Mouse (Mus musculus) gastrocnemius, postnatal 4 days (tissue): ENCODE measurements at regions not wholly inside any gene's neighbourhood (a gene's known extent, or its start where the extent isn't known, plus 50 kb on each side); places are given as distances from the start of the nearest gene placed in this dataset.

ENCODE experiments used
- DNase-seq, 2 experiments: peaks; one replicate each; pipeline ENCODE4 v3.0.0; 2021 to 2022; ENCODE audit warnings: low spot score in 2 of 2, mixed read lengths in 2 of 2

- DNase-seq: no peak
Observed at GRCm38 (mm10) chr7:51281470-51281869, 229.4 kb upstream of the Ano5 start.

- peak in 1 of 2 experiments; percentile 30 for DNase-seq
Observed at GRCm38 (mm10) chr7:51300238-51300637, 210.6 kb upstream of the Ano5 start.

DNA sequence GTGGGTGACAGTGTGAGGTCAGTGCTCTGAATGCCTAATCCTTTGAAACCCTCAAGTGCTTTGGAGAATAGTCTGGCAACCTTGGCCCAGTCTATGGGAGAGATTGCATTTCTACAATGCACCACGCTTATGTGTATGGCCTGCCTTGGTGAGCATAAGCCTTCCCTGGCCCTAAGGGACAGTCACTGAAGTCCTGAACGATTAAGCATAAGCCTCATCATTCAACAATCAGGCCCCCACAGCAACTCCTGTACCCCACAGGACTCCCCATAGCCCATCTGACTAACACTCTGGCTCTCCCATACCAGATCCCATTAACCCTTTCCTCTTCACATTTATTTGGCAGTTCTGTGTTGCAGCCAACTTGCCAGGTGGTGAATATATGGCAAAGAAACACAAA is 203.1 kb upstream of the Ano5 start:
- DNase-seq: no peak

DNA sequence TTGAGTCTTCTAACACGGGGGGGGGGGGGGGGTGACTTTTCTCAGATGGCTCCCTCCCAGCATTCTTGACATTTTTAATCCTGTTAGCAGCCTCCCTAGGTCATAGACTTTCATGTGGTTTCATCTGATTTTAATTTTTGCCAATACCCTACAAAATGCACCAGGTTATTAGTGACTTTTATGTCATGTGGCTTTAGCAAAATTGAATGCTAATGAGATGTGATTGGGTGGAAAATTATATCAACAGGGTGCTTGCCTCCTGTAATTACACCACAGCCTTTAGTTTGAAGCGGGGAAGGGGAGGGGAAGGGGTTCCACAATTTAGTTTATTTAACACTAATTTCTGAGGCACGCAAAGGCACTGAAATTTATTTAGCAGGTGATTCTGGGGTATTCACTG is 200.6 kb upstream of the Ano5 start:
- no peak for DNase-seq

DNA sequence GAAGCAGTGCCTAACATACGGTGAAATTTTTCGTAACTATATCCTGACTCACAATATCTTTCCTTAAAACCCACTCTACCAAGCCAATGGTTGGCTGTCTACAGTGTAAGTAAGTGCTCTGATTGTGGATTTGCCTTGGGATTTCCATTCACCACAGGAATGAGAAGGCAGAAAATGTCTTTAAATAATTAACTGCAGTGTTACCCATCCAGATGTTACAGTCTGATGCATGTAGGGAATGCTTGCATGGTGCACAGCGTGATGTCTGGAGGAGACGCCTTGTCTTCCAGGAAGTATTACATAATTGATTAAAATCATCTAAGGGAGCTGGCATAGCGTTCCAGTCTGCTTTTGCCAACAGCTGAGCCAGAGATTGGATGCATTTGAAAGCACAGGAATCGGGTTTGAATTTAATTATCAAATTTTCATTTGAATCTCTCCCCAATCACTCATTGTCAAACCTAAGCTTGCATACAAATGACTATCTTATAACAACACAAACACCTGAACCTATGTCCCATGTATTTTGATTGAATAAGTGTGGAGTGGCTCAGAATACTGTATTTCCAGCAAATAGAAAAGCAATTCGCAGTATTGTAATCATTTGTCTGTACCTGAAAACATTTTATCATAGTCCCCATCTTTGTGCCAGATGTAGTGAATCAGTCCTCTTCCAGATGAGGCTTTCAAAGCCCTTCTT is 170.8 kb upstream of the Ano5 start:
- DNase-seq: no peak

DNA sequence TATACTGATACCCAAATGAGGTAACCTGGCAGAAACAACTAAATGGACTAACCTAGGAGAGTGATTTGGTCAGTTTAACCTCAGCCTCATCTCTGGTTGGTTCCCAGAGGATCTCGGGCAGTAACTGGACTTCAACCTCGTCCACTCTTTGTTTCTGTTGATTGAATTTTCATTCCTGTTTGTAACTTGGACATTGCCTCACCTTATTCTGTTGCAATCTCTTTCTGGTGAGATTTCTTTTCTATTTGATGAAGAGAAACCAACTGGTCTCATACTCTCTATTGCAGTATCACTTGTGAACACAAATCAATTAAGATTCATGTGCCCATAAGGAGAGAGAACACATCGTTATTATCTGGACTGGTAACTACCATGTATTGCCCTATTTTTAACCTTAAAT is 163.3 kb upstream of the Ano5 start:
- no peak for DNase-seq

- DNase-seq: no peak
Observed at GRCm38 (mm10) chr7:51360134-51360533, 150.7 kb upstream of the Ano5 start.

DNA sequence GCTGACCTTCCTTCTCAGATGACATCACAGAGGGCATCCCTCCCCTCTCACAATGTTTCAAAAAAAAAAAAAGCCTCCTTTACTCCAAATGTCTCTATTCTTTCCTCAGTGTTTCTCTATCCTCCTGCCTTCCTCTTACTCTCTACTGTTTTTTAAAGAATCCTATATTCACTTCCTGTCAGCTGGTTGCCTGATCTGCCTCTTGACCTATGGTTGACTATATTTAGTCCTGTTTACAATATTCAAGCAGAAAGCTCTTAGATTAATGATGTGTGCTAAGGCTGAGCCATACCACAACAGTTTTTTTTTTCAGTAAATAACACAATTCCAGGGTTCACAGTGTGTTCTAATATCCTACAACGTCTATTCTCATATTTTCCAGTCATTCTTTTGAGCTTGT is 133.2 kb upstream of the Ano5 start:
- no peak for DNase-seq
